Mouse (Mus musculus) natural killer cell, adult 2 months (primary cell): Measurements from ENCODE around the gene Krt33a.

Experiments used
- DNase-seq, 2 experiments: peaks; one replicate each; pipeline ENCODE4 v3.0.0; 2022; ENCODE audit warnings: low spot score in 2 of 2

Gene Krt33a

DNA sequence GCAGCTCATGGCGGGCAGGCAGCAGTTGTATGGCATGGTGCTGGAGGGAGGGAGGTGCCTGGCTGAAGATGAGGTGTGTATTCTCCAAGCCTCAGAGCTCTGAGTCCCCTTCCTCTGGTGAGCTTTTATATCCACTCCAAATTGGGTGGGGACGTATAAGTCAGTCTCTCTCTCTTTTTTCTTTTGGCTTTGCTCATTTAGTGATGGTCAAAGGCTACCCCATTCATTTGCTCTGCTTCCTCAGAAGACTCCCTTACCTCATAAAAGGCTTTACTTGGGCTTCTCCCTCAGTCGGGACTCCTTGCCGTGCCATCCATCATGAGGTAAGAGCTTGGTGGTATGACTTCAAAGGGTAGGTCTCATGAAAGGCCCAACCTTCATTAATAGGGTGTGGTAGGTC, at the start of gene Krt33a:
TSS of gene Krt33a (minus strand) at position 101 of the 400 bp plus-strand sequence.
- DNase-seq = no peak

DNA sequence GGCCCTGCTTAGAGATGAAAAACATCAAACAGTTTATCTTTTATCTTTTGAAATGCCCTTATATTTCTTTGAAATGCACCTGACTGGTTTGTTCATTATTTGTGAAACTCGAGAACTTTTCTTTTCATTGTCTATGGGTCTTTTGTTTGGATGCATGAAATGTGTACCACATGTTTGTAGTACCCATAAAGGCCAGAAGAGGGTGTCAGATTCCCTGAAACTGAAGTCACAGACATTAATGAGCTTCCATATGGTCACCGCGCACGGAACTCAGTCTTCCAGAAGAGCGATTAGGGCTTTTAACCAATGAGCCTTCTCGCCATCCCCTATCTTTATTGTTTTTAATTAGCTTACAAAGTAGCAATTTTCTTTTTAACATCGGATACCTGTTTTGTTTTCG, 42.9 kb upstream of the Krt33a start:
- DNase-seq = no peak

DNA sequence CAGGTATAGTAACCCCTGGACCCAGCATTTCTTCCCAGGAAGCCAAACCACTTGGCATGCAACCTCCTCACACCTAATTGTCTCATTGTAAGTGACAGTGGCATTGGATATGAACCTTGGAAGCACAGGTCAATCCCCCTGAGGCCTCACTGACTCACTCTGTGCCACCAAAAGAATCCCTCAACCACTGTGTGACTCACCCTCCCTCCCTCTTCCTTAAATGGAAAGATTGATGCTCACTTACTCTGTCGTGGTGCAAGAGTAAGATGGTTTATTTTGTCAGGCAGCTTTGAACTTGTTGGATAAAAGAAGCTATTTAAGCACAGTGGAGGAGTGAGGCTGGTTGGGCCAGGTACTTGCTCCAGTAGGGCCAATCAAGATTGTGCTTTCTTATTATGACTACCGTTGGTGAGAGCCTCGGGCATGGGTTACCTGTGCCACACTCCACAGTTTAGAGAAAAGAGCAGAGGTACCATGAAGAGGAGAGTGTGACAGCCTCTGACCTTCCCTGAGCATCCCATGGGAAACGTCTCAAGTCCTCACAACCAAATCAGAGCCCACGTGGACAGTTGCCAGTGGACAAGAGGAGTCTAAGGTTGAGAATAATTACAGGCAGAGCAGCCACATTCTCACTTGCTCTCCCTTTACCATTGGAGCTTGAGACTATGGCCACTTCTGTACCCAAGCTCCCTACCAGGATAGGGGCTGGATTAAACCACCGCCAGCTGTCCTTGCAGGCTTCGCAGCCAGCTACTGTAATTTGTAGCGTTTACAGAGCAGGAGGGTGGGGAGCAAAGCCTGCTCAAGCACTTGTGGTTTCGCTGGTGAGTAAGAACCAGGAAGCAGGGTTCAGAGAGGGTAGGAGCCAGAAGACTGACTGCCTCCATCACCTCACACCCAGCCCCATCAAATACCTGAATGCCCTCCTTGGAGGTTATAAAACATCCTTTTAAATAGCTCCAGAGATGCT, 40.0 kb upstream of the Krt33a start:
- DNase-seq = no peak

DNA sequence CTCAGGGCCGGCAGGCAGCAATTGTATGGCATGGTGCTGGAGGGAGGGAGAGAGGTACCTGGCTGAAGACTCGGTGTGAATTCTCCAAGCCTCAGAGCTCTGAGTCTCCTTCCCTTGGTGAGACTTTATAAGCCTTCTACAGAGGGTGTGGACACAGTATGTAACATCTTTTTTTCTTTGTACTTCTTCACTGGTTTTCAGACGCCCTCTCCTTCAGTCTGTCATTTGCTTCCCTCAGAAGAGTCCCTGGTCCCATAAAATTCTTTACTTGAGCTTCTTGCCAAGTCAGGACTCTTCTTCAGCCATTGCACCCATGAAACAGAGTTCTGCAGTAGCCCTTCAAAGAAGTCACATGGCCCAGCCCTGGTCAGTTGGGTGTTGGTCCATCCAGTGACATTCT, 34.4 kb upstream of the Krt33a start, which contains the start of gene Krt31:
TSS of gene Krt31 (minus strand) at position 101 of the 400 bp plus-strand sequence.
- DNase-seq = no peak

DNA sequence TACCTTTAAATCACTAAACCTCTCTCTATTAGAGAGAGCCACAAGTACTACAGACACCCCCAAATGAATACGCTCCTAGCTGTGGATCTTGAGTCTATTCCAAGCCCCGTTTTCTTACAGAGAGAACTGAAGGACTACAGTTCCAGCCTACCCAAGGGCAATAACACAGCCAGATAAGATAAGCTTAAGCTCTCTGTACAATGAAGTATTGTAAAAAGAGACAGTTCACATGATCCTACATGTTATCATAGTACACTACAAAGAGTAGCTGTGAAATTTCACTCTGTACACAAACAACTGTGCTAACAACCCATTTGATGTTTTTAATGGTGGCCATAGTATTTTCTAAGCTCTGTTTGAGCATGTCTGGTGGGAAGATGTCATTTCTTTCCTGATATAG, 31.2 kb upstream of the Krt33a start:
- no peak for DNase-seq

DNA sequence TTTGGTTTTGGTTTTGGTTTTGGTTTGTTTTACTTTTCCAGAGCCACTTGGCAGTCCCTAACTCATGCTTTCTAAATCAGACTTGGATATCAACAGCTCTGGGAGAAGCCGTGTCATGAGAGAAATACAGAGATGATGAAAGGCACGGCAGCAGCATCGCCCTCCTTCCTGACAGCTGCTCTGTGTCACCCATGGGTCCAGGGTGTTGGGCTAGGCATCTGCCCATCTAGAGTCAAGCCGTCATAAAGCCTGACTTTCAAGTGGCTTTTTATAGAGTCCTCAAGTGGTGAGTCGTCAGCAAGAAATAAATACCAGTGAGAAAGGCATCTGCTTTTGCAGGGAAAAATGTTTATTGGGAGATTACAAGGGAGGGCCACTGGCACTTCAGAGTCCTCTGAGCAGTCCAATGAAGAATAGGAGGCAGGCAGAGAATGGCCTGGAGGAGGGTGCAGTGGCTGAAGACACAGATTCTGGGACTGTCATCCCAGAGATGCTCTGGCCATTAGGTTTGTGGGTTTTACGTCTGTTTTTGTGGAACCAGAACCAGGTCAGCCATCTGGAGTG, 30.4 kb upstream of the Krt33a start:
- DNase-seq = no peak

DNA sequence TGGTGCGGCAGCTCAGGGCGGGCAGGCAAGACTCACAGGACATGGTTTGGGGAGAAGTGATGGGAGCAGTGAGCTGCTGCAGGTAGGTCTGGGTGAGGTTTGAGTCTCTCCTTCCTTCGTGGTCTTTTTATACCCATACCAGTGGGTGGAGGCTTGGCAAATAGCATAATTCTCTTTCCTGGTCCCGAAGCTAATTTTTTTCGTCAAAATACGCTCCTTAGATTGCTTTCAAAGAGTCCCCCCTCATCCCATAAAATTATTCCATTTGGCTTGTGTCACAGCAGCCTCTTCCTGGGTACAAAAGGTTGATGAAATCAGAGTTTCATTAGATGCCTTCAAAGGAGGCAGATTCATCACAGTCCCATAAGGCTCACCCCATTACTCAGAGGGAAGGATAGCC, 25.4 kb upstream of the Krt33a start, which contains the start of gene Krt34:
TSS of gene Krt34 (minus strand) at position 101 of the 400 bp plus-strand sequence.
- no peak for DNase-seq

DNA sequence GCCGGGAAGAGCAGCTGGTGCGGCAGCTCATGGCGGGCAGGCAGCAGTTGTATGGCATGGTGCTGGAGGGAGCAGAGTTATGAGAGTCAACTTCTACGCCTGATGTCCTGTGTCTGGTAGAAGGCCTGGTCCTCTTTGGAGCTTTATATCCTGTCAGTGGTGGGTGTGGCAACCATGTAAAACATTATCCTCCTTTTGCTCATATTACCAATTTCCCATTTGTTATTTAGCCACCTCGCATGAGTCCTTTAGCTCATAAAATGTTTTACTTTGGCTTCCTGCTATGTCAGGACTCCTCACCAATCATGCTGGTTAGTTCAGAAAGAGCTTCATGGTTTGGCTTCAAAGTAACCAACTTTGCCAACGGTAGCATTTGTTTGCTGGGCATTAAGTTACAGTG, 13.8 kb upstream of the Krt33a start, which contains the start of gene Krt33b:
TSS of gene Krt33b (minus strand) at position 101 of the 400 bp plus-strand sequence.
- no peak for DNase-seq

DNA sequence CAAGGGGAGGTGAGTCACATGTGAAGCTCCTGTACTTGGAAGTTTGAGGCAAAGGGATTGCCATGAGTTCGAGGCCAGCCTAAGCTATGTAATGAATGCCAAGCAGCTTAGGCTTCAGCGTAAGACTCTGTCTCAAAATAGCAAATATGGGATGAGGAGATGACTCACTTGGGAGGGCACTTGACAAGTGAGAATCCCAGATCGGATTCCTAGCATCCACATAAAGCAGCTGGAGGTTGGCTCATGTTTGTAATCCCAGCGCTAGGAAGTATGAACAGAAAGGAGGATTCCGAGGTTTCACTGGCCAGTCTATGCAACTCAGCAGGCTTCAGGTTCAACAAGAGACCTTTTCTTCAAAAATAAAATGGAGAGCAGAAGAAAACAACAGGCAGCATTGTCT, 5.4 kb upstream of the Krt33a start:
- DNase-seq = no peak

DNA sequence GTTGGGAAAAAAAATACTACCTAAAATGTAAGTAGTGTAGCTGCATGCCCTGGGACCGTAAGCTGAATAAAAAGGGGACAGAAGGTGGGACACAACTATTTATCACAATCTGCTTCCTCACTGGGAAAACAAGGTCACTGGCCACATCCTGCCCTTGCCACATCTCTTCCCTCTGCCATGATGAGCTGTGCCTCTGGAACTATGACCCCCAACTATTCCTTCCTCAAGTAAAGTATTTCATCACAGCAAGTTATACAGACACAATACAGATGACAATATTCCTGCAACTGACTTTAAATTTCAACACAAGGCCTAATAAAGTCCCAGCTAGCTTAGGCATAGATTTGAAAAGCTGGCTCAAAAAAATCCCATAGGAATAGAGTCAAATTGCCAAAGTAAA, 3.5 kb upstream of the Krt33a start:
- DNase-seq = no peak

DNA sequence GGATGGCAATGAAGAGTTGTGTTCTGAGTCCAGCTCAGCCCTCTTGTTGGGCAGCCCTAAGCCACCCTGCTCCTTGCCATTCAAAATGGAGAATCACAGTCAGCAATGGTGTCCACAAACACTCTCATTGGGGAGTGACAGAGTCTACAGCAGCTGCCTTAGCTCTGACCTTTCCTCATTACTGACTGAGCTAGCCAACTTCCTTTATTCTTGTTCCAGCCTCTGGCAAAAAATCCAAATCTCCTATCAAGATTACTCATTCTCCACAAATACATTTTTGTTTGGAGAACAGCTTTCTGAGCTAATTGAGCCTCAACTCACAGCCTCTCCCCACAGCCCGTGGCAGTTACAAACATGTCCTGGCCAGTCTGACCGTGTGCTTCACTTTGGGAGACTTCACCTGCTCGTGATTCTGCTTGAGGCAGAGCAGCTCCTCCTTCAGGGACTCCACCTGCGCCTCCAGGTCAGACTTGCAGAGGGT, 2.3 kb downstream of the Krt33a start:
- no peak for DNase-seq

DNA sequence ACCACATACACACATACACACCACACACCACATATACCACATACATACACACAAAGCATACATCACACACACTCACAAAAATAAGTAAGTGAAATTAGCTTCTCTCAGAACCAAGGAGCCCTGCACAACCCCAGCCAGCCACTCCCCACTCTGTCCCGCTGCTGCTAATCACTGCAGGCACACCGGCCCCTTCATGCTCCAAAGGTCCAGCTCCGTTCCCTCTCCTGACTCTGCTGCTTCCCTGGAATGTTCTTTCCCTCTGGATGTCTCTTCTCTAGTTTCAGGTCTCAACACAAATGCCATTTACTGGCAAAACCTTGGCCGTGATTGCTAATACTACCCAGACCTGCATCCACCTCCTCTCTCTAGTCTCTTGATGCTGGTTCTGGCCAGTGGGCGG, 5.3 kb downstream of the Krt33a start:
- DNase-seq = no peak

DNA sequence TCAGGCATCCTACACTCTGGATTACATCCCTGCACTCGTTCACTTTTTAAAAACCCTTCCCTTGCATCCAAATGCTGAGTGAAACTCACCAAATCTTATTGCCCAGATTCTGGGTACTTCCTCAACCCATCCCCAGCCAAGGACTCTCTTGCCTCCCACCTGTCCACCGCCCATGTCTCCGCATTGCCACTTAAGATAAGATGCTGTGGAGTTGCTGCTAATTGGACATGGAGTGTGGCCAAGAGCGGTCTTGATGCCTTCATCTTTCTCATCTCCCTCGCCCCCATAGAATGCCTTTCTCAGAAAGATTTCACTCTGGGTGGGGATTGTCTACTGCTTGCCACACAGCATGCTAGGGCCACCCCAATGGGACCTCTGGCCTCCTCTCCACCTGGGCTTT, 7.7 kb downstream of the Krt33a start:
- DNase-seq = no peak

DNA sequence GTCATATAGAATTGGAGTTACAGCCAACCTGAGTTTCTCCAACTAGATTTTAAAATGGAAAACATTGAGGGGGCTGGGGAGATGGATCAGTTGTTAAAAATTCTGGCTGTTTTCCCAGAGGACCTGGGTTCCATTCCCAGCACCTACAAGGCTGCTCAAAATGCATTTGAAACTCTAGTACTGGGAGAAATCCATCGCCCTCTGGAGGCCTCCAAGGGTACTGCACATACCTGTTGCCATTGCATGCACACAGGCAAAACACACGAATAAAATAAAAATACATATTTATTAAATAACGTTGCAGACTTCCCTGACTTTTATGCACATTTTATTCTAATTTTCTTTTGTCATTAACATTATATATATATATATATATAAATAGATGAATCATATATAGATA, 9.4 kb downstream of the Krt33a start:
- DNase-seq = no peak

DNA sequence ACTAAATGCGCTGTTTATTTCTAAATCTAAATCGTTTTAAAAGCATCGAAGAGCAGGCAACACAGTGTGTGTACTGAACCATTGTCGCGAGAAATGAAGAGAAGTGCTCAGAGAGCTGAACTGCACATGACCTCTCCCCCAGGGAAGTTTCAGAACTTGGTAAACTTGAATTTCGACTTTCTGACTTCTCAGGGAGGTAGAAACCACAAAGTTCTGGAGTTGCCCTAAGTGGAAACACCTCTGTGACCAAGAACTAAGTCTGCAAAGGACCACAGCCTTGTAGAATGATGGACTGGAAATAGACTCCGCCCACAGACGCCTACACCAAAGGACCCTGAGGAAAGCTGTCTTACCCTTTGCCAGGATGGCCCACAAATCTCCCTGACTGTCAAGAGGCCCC, 10.1 kb downstream of the Krt33a start:
- DNase-seq = no peak

DNA sequence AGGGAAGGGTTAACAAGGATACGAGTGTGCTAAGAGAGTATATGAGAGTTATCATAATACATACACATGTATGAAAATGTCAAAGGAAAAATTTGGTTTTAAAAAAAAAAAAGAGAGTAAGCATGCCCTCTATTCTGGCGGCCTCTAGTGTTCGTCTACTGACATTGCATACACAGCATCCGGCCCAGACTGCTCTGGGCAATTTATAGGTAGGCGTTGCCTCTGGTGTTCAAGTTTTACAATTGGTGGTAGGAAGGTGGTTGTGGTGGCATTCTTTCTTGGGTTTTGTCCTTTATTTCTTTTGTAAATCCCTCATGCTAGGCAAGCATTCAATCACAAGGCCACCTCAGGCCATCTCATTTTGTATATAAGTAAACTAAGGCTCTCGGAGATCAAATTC, 11.2 kb downstream of the Krt33a start:
- DNase-seq = no peak

DNA sequence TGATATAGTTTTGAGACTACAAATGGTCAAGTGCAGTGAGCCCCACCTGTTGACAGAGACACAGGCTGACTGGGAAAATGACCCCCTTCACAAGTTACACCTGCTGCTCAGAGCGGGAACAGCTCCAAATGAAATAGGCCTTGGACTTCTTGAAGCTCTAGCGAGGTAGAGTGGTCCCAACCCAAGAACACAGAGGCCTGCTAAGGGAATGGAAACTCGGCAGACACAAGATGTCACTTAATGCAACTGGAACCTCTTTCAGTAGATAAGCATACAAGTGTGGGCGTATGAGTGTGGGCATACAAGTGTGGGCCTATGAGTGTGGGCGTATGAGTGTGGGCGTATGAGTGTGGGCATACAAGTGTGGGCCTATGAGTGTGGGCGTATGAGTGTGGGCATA, 16.9 kb downstream of the Krt33a start:
- DNase-seq = no peak

DNA sequence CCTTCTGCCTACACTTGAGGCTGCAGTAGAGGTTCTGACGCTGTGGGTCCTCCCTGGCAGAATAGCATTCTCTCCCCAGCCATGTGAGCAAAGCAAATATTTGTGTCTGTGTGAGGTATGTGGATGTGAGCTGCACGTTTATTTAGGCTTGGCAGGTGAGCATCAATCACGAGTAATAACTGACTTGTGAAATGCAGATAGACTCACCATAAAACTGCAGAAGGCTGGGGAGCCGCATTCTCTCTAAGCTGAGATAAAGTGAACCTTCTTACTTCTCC, 21.7 kb downstream of the Krt33a start:
- no peak for DNase-seq

DNA sequence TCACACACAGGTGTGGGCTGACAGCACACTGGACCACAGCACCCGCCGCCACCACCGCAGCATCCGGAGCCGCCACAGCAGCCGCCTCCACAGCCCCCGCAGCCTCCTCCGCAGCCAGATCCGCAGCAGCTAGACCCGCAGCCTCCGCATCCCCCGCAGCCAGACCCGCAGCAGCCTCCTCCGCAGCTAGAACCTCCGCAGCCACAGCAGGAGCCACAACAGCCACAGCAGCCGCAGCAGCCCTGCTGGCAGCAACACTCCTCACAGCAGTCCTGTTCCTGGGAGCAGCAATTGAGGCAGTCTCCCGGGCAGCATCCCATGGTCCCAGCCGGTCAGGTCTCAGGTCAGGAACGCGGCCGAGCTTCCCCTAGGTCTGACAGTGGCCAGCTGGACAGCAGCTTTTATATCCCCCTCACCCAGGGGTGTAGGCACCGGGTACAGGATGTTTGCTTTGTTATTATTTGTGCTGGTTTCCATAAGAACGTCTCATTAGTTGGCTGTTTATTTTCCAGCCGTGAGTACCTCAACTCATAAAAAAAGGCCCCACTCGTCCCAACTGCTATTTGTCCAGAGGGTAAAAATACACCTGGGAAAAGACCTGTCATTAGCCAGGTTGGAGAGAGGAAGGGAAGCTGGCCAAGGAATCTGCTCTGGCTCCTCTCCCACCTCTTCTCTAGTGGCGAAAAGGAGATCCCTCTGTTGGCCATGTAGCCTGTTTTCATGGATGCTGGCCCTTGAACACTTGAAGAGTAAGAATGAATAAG, 22.2 kb downstream of the Krt33a start, which contains the start of gene Krtap17-1:
TSS of gene Krtap17-1 (minus strand) at position 375 of the 764 bp plus-strand sequence.
- no peak for DNase-seq

DNA sequence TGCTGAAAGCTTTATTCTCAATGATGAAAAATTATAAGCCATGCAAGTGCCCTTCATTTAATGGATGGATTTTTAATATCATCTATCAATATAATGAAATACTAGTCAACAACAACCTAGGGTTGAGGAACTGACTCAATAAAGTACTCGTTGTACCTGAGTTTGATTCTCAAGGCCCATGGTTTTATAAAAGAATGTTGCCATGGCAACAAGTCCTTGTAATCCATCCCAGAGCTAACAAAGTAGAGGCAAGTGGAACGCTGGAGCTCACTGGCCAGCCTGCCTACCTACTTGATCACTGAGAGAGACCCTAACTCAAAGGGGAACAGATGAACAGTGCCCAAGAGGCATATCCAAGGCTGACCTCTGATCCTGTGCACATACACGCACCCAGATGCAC, 25.4 kb downstream of the Krt33a start:
- DNase-seq = no peak

DNA sequence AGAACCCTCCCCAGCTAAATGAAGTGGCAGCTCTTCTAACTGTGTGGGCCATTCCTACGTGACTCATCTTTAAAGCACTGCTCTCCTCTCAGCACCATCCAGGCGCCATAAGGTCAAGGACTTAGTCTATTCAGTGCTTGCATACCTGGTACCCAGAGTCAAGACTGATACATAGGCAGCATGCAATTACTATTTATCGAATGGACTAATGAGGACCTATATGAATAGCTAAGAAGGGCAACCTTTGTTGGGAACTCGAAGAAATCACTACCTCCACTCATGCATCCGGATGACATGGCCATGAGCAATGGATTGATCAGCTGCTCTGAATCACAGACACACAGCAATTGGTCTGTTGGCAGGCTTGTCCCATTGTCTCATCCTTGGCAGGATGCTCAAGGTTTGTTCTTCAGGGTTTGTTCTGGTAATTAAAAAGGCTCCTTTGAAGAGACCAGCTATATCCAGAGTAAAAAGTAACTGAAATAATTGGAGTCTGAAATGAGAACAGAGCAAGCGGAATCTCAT, 26.1 kb downstream of the Krt33a start:
- no peak for DNase-seq

DNA sequence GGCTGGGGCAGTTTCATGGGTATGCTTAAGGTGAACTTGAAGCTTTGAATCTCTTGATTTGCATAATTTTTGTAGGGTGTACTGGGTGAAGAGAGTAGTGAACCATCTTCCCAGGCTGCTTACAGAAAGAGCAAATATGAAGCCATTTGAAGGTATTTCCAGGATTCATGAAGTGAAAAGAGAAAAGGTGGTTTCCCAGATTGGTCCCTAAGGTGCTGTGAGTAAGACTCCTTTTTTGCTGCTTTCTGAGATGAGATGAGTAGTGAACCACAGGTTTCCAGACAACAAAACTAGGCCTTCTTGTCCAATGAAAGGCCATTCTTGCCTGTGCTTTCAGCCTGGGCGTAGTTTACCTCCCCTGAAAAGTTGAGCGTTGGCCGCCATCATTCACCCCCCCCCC, 27.5 kb downstream of the Krt33a start:
- DNase-seq = no peak
